Mouse (Mus musculus) mouse embryonic stem cell (cell line): ENCODE data around the gene Smurf2.

Source experiments
- in situ Hi-C, 2 experiments: fragments of 300-500 bp; cut with MboI; formaldehyde crosslinking; loops; 1 replicate in 1 of 2; 3 replicates in 1 of 2; pipeline ENCODE4 v1.14.3; 2019 to 2020; ENCODE audit warnings: low sequenced_read_pairs in 2 of 2, low pct_unique_long_range_greater_than_20kb in 1 of 2, mixed read lengths in 1 of 2; ENCODE audit not compliant: unreplicated experiment in 1 of 2

Smurf2 gene

DNA sequence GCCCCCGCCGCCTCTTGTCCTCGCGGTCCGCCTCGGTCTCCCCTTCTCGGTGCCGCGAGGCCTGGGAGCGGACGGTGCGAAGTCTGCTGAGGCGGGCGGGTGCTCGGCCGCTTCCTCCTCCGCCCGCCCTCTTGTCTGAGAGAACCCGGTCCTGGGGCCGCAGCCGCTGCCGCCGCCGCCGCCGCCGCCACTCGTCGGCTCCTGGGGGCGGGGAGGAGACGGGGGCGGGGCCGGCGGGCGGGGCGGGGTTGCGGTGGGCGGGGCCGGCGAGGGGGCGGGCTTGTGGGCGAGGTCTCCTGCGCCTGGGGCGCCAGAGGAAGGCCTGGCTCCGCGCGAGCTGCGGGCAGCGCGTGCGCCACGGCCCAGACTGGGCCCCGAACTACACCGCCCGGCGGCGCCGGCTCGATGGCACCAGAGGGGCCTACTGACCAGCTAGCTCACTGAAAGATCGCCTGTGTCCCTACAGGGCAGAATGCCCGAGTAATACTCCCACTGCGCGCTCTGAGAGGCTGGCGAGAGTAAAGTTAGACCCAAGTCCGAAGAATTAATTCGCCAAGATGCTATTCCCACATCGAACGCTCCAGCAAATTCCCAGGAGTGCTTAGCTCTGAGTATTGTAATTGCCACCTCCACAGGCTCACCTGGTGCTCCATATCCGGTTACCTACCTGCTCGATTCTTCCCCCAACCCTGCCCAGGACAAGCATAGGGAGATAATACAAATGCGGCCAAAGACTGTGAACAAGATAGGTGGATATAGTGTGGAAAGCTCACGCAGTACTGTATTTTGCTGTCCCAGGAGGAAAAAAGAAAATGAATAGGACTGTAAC lies at the start of gene Smurf2:
Smurf2 (minus strand) TSS at position 165 of the 829 bp plus-strand sequence.
- in situ Hi-C loops = no loop called here

DNA sequence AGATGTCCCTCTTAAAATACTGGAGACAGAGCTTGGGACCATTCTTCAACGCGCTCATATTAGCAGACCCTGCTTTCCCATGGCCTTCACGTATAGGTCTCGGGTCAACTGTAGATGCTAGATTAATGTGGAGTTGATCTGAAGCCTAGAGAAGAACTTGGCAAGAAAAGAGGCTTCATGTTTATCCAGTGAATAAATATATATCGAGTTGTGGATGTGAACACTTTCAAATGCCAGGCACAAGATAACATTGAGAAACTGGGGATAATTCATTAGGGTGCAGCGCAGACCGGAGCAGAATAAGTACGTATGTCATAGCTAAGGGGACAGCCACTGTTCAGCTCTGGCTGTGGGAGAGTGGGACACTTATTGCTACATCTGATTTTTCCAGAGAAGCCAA lies 49.3 kb upstream of the Smurf2 start:
- in situ Hi-C loops = loop anchor here (10.0 to 25.0 kb wide), 2 partner anchors 125 to 332 kb away; no protein-coding TSS in a partner anchor

DNA sequence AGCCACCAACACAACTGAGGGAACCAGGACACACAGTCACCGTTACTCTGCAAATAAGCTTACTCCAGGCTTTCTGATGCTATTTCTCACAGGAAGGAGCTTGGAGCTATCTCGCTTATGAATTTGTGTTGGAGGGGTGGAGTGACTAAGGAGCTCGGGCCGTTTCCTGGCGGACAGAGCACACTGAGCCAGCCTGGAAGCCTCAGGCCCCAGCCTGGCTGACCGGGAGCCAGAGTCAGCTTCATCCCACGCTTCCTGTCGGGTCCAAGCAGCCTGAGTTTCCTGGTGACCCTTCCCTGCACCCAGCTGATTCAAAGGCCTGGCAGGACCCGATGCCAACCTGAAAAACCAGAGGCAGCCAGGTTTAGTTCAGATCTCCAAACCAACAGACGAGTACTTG lies 47.1 kb upstream of the Smurf2 start:
- in situ Hi-C loops = loop anchor here in 1 of 2 experiments (25.0 kb wide), 1 partner anchor 330 kb away; no protein-coding TSS in a partner anchor

DNA sequence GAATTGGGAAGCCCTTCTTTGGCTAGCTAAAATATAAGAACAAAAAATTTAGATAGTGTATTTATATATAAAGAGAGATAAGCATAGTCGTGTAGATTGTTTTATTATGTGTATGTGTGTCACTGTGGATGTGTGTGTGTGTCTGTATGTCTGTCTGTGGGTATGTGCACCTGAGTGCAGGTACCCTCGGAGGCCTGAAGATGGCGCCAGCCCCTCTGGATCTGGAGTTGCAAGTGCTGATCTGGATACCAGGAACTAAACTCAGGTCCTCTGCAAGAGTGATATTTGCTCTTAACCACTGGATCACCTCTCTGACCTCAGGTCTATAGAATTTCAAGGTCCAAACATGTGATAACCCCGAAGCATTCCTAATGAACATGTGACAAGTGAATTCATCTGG lies 45.4 kb upstream of the Smurf2 start:
- in situ Hi-C loops = loop anchor here in 1 of 2 experiments (25.0 kb wide), 1 partner anchor 329 kb away; no protein-coding TSS in a partner anchor

DNA sequence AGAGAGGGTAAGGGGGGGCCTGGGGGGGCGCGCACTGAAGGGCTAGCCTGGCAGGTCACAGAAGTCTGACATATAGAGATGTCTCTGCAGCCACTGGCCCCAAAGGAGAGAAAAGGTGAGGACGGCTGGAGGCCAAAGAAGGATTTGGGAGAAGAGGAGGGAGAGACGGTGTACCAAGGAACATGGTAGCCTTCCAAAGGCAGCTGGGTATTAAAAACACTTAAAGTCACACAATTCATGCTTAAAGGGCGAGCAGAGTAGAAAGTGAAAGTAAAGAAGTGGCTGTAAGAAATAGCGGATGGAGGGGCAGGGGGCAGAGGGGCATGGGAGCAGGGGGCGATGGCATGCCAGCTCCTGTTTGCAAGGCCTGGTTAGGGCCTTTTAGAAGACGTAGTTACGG lies 41.8 kb upstream of the Smurf2 start:
- in situ Hi-C loops = loop anchor here in 1 of 2 experiments (25.0 kb wide), 1 partner anchor 325 kb away; no protein-coding TSS in a partner anchor

DNA sequence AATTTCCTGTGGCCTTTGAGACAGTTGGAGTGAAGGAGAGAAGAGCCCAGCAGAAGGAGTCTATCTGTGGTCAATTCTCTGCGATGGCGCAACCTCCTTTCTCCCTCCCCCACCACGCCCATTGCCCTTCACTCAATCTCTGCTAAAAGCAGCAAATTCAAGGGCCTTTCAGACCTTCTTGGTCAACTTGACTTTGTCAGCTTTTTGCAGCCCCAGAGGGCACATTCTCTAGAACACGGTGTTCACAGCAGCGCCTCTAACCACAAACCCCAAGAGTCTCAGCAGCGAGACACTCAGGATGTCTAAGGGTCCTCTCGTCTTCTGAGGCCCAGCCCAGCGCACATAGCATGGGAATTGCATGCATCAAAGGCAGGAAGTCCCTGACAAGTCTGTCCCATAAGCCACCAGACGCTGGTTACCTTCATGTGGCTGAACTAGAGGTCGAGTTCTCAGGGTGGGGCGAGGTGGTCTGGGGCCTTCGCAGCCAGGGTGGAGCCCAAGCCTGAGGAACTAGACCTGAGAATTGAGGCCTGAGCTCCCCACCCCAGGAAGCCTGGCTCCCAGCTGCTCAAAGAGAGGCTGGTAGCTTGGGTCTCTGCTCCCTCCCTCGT lies 41.1 kb upstream of the Smurf2 start:
- in situ Hi-C loops = loop anchor here in 1 of 2 experiments (25.0 kb wide), 1 partner anchor 324 kb away; no protein-coding TSS in a partner anchor

DNA sequence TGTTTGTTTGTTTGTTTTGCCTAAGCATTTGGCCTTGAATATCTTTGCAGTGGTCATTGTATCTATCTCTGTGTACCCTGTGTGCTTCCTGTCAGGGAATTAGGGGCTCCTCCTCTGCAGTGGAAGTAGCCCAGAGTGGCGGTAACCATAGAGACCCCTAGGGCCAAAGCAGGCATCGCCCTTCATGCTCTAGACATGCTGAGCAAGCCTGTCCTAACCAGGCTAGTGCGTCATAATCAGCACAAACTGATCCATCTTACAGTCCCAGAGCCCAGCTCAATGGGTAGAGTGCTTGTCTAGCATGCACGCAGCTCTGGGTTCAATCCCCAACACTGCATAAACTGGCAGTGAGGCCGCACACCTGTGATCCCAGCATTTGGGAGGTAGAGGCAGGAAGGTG lies 38.6 kb upstream of the Smurf2 start:
- in situ Hi-C loops = loop anchor here in 1 of 2 experiments (25.0 kb wide), 1 partner anchor 322 kb away; no protein-coding TSS in a partner anchor

DNA sequence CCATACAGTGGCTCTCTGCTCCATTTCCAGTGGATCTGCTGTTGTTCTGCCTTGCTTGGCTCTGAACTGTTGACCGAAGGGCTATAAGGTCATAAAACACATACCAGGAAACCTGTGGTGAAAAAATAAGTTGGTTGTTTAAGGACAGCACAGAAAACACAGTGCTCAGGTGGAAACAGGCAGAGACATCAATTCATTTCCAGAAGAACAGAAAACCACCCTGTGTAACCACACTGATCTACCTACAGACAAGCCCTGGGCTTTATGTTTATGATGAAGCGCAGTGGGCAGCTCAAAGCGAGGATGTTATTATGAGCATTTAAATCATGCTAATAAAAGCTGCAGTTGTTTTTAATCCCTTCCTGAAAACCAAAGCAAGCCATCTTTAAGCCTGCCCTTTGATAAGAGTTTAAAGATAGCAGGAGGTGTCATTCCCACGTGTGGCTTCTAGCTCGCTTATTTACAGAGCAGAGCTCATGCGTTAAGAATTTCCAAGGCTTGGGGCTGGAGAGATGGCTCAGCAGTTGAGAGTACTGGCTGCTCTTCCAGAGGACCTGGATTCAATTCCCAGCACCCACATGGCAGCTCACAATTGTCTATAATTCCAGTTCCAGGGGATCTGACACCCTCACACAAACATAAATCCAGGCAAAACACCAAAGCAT lies 38.0 kb upstream of the Smurf2 start:
- in situ Hi-C loops = loop anchor here in 1 of 2 experiments (25.0 kb wide), 1 partner anchor 321 kb away; no protein-coding TSS in a partner anchor

DNA sequence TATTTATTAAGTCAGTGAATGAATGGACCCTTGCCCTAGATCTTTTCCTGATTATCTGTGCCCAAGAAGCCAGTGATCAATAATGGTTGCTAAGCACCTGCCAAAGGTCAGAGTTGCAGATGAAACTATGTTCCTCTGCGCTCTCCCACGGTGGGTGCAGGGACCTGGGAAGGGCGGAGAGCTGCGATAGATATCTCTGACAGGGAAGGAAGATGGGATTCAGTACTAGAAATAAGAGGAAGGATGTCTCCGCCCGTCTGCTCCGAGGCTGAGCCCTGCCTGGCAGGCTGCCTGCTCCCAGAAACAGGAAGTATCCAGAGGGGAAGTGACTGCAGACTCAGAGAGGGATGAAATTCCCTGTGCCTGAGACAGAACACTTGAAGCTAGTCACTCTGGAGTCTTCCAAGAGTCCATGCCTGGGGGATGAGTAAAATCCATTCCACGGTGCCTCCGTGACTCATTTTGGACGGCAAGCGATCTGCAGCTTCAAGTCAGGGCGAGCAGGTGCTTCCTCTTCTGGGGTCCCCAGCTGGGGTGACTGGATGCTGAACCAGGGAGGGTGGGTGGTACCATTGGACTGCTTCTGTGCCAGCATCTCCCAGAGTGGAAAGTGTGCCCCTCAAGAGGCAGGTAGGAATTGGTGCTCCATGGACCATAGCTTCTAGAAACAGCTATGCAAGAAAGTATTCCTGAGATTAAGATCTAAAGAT lies 36.9 kb upstream of the Smurf2 start:
- in situ Hi-C loops = loop anchor here in 1 of 2 experiments (25.0 kb wide), 1 partner anchor 320 kb away; no protein-coding TSS in a partner anchor

DNA sequence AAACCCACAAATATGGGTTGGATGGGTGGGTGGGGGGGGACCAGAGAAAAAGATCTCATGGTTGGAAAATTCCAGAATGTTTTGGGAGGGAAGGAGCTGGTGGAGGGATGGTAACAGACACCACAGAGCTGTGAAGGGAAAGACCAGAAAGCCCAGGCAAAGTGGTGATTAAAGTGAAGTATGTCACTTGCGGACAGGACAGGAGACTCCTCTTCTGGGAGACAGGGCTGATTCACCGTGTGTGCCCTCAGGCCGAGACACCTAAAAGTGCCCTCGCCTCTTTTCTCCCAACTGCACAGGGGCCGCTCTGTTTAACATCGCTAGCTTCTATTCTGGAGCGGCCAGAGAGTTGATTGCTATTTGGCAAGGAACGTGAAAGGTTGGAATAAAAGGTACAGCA lies 34.1 kb upstream of the Smurf2 start:
- in situ Hi-C loops = loop anchor here in 1 of 2 experiments (25.0 kb wide), 1 partner anchor 317 kb away; no protein-coding TSS in a partner anchor

DNA sequence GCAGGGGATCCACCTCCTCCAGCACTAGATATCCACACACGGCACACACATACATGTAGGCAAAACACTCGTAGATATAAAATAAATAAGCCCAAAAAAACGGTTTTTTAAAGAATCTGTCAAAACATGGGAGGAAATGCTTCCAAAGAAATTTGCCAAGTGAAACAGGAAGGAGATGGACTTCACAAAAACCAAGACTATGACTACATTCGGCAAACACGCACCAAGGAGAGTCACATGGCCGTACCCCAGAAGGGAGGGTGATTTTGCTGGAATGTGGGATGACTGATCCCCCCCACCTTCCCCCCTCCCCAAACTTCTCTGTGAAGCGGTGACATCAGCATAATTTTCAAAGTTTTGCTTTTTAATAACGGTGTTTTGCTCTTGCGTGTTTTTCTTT lies 33.6 kb upstream of the Smurf2 start:
- in situ Hi-C loops = loop anchor here in 1 of 2 experiments (25.0 kb wide), 1 partner anchor 317 kb away; no protein-coding TSS in a partner anchor

DNA sequence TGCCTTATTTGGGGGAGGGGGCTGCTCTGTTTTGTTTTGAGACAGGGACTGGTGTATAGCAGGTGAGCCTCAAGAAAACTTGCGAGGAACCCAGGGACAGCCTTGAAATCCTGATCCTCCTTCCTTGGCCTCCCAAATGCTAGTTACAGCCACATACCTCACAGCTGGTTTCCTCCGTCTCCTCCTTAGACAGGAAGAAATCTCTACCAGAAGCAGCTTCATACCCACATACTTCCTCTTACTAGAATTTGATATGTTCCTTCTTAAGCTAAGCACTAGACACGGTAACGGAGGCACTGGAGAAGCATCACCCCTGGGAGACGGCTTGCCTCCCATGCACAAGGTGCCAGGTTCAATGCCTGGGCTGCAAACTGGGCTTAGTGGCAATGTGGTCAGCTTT lies 16.8 kb upstream of the Smurf2 start:
- in situ Hi-C loops = no loop called here

DNA sequence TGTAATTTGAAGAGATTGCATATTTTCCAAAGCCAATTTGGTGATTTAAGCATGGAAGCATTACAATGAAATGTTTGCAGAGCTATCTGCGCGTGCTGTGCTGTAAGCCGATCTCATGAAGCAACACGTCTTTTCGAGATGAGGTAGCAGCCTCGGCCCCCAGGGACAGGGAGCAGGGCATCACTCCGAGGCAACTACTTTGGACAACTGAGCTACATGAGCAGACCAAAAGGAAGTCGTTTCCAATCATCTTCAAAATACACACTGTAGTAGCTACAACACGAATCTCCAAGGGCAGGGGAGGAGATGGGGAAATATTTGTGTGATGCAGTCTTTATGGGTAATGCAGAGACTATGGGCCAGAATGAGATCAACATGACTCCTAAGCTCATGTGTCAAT lies 9.9 kb upstream of the Smurf2 start:
- in situ Hi-C loops = no loop called here

DNA sequence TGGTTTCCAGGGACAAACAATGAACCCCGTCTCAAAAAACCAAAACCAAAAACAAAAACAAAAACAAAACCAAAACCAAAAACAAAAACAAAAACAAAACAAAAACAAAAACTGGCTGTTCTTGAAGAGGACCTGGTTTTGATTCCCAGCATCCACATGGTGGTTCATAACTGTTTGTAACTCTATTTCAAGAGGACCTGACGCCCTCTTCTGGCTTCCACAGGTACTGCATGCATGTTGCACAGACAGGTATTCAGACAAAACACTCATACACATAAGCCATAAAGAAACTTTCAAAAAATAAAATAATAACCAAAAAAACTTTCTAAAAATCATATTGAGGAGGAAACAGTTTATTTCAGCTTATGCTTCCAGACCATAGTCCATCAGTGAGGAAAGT lies 8.4 kb upstream of the Smurf2 start:
- in situ Hi-C loops = no loop called here

DNA sequence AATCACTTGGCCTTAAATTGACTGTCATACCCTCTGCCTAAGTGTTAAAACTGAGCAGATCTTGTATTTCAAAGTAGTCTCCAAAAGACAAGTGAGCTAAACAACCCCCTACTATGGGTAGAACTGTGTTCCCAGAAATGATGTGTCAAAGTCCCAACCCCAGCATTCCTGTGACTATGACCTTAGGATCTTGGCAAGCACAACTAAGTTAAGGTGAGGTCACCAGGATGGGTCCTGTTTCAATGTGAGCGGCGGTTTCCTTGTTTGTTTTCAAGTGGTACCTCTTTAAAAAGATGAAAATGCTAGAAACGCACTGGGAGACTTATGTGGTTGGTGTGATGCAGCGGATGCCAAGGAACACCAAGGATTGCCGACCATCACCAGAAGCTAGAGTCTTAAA lies 7.4 kb upstream of the Smurf2 start:
- in situ Hi-C loops = no loop called here

DNA sequence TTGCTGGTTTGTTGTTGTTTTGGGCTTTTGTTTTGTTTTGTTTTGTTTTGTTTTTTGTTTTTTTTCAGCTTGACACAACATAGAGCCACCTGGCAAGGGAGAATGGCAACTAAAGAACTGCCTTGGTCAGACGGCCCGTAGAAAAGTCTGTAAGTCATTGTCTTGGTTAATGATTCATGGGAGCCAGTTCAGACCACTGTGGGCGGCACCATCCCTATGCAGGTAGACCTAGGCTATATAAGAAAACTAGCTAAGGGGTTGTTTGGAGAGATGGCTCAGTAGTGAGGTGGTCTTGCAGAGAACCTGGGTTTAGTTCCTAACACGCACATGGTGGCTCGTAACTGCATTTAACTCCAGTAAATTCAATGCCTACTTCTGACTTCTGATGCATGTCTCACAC lies 6.7 kb upstream of the Smurf2 start:
- in situ Hi-C loops = no loop called here

DNA sequence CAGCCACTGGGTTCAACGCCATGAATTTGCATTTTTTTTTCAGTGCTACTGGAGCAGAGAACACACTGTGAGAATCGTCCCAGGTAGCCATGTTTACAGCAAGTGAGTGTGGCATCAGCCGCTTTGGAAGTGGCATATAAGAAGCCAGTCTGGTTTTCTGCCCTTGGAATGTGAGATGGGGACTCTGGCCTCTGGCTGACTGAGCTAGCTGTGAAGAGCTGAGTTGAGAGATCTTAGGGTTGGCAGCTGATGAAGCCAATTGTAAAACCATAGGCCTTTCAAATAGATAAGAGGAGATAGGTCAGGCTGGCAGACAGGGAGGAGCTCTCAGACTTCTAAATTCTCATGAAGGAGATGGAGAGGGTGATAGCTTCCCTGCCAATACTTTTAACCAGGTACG lies 6.2 kb upstream of the Smurf2 start:
- in situ Hi-C loops = no loop called here
